Mouse (Mus musculus) megakaryocyte, embryonic 14.5 days (primary cell): ENCODE results near the gene R3hdm2. TPM values are rescaled to one million over a fixed set of nuclear protein-coding genes. Genes with fewer than 3 reads are reported as not detected.
A peak's percentile ranks its signal among the peaks of the same experiment; 100 is the strongest.

Source experiments
- H3K27me3 ChIP-seq: replicated peaks from 2 replicates; pipeline ENCODE3; 2012; ENCODE audit warnings: inconsistent platforms
- H3K36me3 ChIP-seq: replicated peaks from 2 replicates; pipeline ENCODE3; 2012; ENCODE audit warnings: low read length, inconsistent platforms, mixed read lengths
- H3K4me1 ChIP-seq: 2 replicates; pipeline ENCODE4 v1.6.1; 2012; ENCODE audit warnings: inconsistent platforms
- H3K4me3 ChIP-seq: replicated peaks from 2 replicates; pipeline ENCODE3; 2012; ENCODE audit warnings: moderate library complexity, mild to moderate bottlenecking, inconsistent platforms
- H3K9me3 ChIP-seq: 2 replicates; pipeline ENCODE4 v1.6.1; 2012; ENCODE audit warnings: inconsistent platforms
- FLI1 ChIP-seq: IDR thresholded peaks from 2 replicates; pipeline ENCODE4 v1.6.1; 2012; ENCODE audit warnings: low read length, inconsistent platforms, mixed read lengths
- GATA1 ChIP-seq: IDR thresholded peaks from 3 replicates; pipeline ENCODE4 v1.6.1; 2012; ENCODE audit warnings: mixed read lengths, low read length, inconsistent platforms, borderline replicate concordance
- polyA plus RNA-seq: library from polyadenylated mRNA; stranded (reverse); fragments of >175 nt; gene quantifications from 2 replicates; pipeline ENCODE4 v1.2.3, GENCODE M21; 2012; ENCODE audit warnings: low replicate concordance; ENCODE audit not compliant: insufficient read depth

R3hdm2 gene
- polyA plus RNA-seq, 1 experiment = 139 TPM

DNA sequence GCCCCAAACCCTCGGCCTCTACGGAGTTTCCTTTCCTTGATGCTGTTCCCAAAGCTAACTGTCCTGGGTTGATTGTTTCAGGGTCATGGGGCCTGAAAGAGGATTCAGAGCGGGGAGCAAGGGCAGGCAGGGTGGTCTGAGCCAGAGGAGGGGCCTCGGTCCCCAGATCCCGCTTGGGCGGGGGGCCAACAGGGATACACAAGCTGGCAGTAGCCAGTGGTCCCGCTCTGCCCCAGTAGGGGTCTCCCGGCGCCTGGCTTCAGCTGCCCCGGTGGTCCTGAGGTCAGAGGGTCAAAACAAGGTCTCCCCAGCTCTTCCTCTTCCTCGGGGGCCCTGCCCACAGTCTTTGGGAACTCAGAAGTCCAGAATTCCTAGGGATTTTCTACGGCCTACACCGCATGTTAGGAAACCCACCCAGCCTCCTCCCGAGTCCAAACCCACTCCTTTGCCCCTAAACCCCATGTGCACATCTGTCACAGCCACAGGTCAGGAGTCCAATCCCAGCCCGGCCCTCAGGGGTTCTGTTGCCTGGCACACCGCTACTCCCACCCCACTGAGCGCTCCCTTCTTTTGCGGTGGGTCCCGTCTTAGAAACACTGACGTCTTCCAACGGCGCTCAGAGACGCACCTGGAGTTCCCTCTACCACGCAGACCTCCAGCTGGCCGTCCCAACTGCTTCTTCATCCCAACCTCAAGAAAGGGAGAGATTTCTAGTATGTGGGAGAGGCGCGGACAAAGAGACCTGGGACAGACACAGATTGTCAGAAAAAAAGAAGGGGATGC, 39.4 kb upstream of the R3hdm2 start:
- peak overlapping the region; percentile 92 for H3K4me3 ChIP-seq
- H3K36me3 ChIP-seq = no peaks in the 10 kb centered on the region
- TF ChIP-seq FLI1 (no peak), GATA1 (no peak)
- peaks cover 56% of the 10 kb centered on the region for H3K27me3 ChIP-seq
- H3K4me1 ChIP-seq = peaks cover 38% of the 10 kb centered on the region
- H3K9me3 ChIP-seq = peaks cover 15% of the 10 kb centered on the region

DNA sequence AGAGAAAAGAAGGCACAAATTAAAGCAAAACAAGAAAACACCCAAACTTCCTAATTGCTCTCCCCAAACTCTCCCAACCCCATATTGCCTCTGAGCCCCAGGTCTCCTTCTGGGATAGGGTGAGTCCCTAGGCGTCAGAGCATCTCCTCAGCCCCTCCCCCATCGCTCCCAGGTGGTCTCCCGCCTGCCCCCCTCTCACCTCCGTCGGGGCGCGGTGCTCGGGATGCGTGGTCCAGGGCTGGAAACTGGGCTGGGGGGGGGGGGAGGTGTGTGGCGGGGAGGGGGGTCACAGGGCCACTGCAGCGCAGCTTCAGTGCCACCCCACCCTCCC, 38.8 kb upstream of the R3hdm2 start:
- Histone ChIP-seq H3K4me3 (peak overlapping the region; percentile 87), H3K27me3 (peaks cover 53% of the 10 kb centered on the region), H3K4me1 (peaks cover 38% of the 10 kb centered on the region), H3K36me3 (no peaks in the 10 kb centered on the region), H3K9me3 (peaks cover 20% of the 10 kb centered on the region)
- TF ChIP-seq FLI1 = no peak
- TF ChIP-seq GATA1 = no peak

DNA sequence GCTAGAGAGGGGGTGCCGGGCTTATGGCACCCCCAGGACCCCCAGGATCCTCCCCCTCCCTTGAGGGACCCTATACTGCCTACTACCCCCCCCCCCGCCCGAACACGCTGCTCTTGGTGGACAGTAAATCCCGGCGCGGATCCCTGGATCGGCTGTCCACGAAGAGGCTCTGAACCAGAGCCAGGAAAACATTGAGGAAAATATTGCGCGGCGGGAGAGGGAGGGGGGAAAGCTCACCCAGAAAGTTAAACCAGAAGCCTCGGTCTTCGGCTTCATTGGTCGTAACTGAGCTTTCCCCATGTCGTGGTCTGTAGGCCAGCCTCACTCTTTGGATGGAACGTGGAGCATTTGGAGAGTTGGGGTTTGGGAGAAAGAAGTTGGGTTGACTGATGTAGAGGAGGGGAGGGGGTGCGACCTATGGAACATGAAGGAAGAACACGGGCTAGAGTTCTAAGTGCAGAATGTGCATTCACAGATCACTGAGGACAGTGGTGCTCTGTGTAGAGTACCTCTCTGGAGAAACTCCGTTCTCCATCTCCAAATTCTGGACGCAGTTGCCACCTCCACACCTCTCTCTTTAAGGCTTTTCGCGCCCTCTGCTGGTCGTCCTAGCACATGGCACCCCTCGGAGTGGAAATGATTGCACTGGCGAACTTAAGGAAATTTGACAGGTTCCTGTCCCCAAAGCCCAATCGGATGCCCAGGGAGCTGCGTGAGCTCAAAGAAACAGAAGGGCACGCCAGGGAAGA, 38.1 kb upstream of the R3hdm2 start, which contains the start of gene Gli1:
Gene Gli1 (minus strand): TSS at position 84 of the 749 bp plus-strand sequence.
- no peaks in the 10 kb centered on the region for H3K36me3 ChIP-seq
- TF ChIP-seq FLI1 (no peak), GATA1 (no peak)
- peaks cover 38% of the 10 kb centered on the region for H3K4me1 ChIP-seq
- peaks cover 21% of the 10 kb centered on the region for H3K9me3 ChIP-seq
- H3K27me3 ChIP-seq = peaks cover 46% of the 10 kb centered on the region
- peak within 1 kb of the TSS; percentile 87 for H3K4me3 ChIP-seq

DNA sequence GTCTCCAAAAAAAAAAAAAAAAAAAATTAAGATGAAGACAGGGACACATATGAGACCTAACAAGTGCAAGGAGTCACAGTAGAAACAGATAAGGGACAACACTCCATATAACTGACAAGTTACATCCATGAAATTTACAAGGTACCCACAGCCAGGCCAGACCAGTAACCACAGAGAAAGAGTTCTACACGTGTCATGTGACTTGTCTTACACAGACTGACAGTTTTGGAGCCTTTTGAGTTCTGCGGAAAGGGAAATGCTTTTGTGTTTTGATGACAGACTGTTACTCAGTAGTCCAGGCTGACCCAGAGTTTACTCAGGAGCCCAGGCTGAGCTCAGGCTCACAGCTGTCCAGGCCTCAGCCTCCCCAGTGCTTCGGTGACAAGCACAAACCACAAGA, 37.1 kb upstream of the R3hdm2 start:
- Histone ChIP-seq H3K4me1 (peaks cover 38% of the 10 kb centered on the region), H3K9me3 (peaks cover 21% of the 10 kb centered on the region), H3K36me3 (no peaks in the 10 kb centered on the region), H3K4me3 (no peak overlapping the region), H3K27me3 (peaks cover 36% of the 10 kb centered on the region)
- no peak for TF ChIP-seq FLI1
- no peak for TF ChIP-seq GATA1

DNA sequence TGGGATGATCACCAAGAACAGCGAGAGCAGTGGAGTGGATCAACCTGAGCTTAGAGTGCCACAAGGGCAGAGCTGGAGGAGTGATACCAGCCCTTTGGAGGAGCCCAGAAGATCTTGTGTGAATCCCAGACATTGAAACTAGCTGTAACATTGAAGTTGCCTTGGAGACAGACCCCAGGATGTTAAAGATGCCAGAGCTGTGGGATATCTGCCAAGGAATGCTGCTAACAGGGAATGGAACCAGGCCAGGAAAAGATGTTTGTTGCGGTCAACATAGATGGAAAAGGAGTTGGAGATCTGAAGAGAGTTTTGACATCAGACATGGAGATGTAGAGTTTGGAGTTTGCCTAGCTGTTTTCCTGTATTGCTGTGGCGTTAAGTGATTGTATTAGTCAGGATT, 34.0 kb upstream of the R3hdm2 start:
- TF ChIP-seq GATA1 (no peak), FLI1 (no peak)
- H3K9me3 ChIP-seq = peaks cover 21% of the 10 kb centered on the region
- H3K27me3 ChIP-seq = peaks cover 26% of the 10 kb centered on the region
- H3K4me3 ChIP-seq = no peak overlapping the region
- H3K36me3 ChIP-seq = no peaks in the 10 kb centered on the region
- H3K4me1 ChIP-seq = peaks cover 26% of the 10 kb centered on the region

DNA sequence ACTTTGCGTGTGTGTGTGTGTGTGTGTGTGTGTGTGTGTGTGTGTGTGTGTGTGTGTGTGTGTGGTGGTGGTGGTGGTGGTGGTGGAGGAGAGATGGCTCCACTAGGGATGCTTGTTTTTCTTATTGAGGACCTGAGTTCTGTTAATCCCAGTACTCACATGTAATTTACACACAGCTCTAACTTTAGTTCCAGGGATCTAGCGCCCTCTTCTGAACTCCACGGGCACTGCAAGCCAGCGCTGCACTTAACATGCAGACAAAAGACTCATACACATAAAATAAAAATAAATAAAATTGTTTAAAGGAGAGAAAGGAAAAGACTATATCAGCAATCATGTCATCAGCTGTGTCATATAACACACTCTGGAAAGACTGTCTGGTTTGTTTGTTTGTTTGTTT, 31.2 kb upstream of the R3hdm2 start:
- H3K4me1 ChIP-seq = peaks cover 18% of the 10 kb centered on the region
- H3K9me3 ChIP-seq = peaks cover 21% of the 10 kb centered on the region
- H3K27me3 ChIP-seq = peaks cover 41% of the 10 kb centered on the region
- no peak for TF ChIP-seq GATA1
- no peak for TF ChIP-seq FLI1
- no peaks in the 10 kb centered on the region for H3K36me3 ChIP-seq
- no peak overlapping the region for H3K4me3 ChIP-seq

DNA sequence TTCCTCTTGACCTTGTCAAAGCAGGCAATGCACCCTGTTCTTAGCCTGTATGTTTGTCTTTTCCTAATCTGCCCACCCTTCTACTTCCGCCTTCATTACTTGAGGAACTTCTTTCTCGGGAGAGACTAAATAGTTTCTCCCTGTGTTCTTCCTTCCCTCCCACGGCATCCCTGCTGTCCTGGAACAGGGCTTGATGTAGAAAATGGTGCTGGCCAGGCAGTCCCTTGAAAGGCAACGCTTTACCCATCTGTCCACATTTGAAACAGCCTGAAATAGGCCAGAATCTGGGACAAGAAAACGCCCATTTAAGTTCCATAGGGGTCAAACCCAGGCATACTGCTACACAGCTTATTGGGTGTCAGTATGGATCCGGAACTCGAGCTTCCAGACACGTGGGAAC, 30.3 kb upstream of the R3hdm2 start:
- TF ChIP-seq FLI1 (no peak), GATA1 (no peak)
- no peak overlapping the region for H3K4me3 ChIP-seq
- peaks cover 46% of the 10 kb centered on the region for H3K27me3 ChIP-seq
- peaks cover 16% of the 10 kb centered on the region for H3K9me3 ChIP-seq
- H3K4me1 ChIP-seq = peaks cover 26% of the 10 kb centered on the region
- H3K36me3 ChIP-seq = no peaks in the 10 kb centered on the region

DNA sequence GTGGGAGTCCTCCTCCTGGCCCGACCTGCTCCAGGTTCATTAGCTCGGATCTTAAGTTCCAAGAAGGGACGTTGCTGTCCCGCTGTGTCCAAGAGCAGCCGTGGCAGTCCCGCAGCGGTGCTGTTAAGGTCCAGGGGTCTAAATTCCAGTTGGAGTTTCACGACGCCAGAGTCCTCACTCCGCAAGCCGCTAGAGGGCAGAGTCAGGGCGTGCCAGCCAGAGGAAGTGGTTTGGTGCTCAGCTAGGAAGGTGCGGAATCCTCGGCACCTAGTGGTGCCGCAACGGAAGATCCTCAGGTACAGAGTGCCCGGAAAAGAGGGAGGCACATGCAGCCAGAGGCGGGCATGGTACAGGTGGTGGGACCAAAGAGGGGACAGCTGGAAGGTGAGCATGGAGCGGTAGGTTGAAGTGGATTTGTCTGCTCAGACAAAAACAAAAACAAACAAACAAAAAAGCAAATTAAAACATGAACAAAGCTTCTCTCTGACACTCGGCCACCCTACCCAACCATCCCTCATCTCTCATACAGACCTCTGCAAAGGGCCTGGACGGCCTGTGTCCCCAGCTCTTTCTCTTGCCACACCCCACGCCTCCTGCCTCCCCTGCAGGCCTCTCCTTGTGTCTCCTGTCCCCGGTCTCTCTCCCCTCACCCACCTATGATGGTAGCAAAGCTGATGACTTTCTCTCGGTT, 29.4 kb upstream of the R3hdm2 start:
- peak overlapping the region; percentile 87 for H3K4me3 ChIP-seq
- TF ChIP-seq FLI1 (no peak), GATA1 (no peak)
- H3K4me1 ChIP-seq = peaks cover 26% of the 10 kb centered on the region
- no peaks in the 10 kb centered on the region for H3K36me3 ChIP-seq
- peaks cover 7% of the 10 kb centered on the region for H3K9me3 ChIP-seq
- H3K27me3 ChIP-seq = peaks cover 47% of the 10 kb centered on the region

DNA sequence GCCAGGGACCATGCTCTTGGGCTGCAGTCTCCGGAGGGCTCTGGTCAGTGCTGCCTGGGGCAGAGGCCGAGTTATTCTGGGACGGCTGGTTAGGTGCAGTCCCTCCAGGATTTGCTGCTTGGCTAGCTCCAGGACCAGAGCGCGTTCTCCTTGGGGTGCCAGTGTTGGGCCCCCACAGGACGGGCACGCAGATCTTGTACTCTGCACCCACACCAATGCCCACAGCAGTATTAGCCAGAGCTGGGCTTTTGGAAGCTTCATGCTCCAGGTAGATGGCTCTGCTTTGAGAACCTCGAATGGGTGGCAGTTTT, 28.9 kb upstream of the R3hdm2 start:
- no peak for TF ChIP-seq GATA1
- TF ChIP-seq FLI1 = no peak
- H3K36me3 ChIP-seq = no peaks in the 10 kb centered on the region
- peaks cover 2% of the 10 kb centered on the region for H3K9me3 ChIP-seq
- no peak overlapping the region for H3K4me3 ChIP-seq
- H3K4me1 ChIP-seq = peaks cover 26% of the 10 kb centered on the region
- peaks cover 50% of the 10 kb centered on the region for H3K27me3 ChIP-seq

DNA sequence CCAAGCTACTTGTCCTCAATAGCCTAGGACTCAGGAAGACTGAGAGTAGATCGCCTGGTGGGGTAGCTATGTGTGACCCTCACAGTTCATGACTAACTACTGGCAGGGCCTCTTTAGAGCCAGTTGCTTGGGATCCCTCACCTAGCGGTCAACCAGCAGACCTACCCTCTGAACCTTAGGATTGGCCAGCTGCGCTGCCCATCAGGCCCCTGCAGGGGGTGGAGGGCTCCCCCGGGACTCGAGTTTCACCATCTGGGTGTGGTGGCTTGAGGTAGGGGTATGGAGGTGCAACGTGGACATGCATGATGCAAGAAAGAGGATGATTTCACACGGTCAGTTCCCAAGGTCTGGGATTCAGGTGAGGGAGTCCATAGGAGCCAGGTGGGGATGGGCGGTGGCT, 28.4 kb upstream of the R3hdm2 start:
- Histone ChIP-seq H3K4me3 (no peak overlapping the region), H3K4me1 (peaks cover 26% of the 10 kb centered on the region), H3K27me3 (peaks cover 54% of the 10 kb centered on the region), H3K36me3 (no peaks in the 10 kb centered on the region), H3K9me3 (no peaks in the 10 kb centered on the region; the same call in 1 of the 2 replicates)
- TF ChIP-seq GATA1 = no peak
- TF ChIP-seq FLI1 = no peak
